Mouse (Mus musculus): ENCODE measurements around the gene Gng7.

GRCm38 (mm10) chr10:81028219-81028618 is 13.5 kb upstream of the Gng7 start:
- TF ChIP-seq CTCF (IDR thresholded peaks at IDR 0.05; ENCODE audit: insufficient read depth, low read length) (no peak), POLR2A (IDR thresholded peaks at IDR 0.05; ENCODE audit: borderline replicate concordance, extremely low read depth, low read depth, low read length) (no peak)
